ENCODE assay signal across 33 mouse cellular contexts in genomic region chr3:109313501-109313900, GRCm38 (mm10).
"Had no signal": no experiment of that assay in that cellular context is flagged by ENCODE, and none has a peak within 500 bp of the region (broad histone marks: within the 10 kb centered on the region; RNA-seq: fewer than 3 reads in every experiment).

No protein-coding gene starts in this region.

- H3K4me1 ChIP-seq: liver, embryonic 15.5 days; lung, embryonic 15.5 days; midbrain, embryonic 10.5 days; midbrain, embryonic 13.5 days; midbrain, embryonic 15.5 days; neural tube, embryonic 12.5 days had no signal

- H3K4me3 ChIP-seq: limb, embryonic 10.5 days; limb, embryonic 12.5 days; limb, embryonic 13.5 days; limb, embryonic 15.5 days; liver, embryonic 12.5 days; liver, embryonic 13.5 days; liver, embryonic 15.5 days; lung, embryonic 15.5 days; megakaryocyte, embryonic 14.5 days; midbrain, embryonic 10.5 days; midbrain, embryonic 12.5 days; midbrain, embryonic 13.5 days; midbrain, embryonic 15.5 days; myocyte; neural tube, embryonic 12.5 days; neural tube, embryonic 13.5 days had no signal

- H3K9ac ChIP-seq: limb, embryonic 12.5 days; limb, embryonic 13.5 days; limb, embryonic 15.5 days; liver, embryonic 12.5 days; liver, embryonic 13.5 days; liver, embryonic 14.5 days; liver, embryonic 15.5 days; liver, postnatal 0 days; lung, embryonic 14.5 days; lung, embryonic 15.5 days; midbrain, embryonic 12.5 days; midbrain, embryonic 13.5 days; midbrain, embryonic 15.5 days; neural tube, embryonic 12.5 days; neural tube, embryonic 13.5 days had no signal

- H3K27me3 ChIP-seq: limb, embryonic 12.5 days; limb, embryonic 13.5 days; limb, embryonic 15.5 days; liver, embryonic 12.5 days; liver, embryonic 13.5 days; liver, embryonic 15.5 days; lung, embryonic 15.5 days; megakaryocyte, embryonic 14.5 days; midbrain, embryonic 12.5 days; midbrain, embryonic 13.5 days; midbrain, embryonic 15.5 days; neural tube, embryonic 12.5 days; neural tube, embryonic 13.5 days had no signal

- H3K9me3 ChIP-seq: limb, embryonic 10.5 days; limb, embryonic 12.5 days; limb, embryonic 13.5 days; limb, embryonic 15.5 days; liver, embryonic 12.5 days; liver, embryonic 13.5 days; liver, embryonic 15.5 days; lung, embryonic 15.5 days; megakaryocyte, embryonic 14.5 days; midbrain, embryonic 10.5 days; midbrain, embryonic 12.5 days; midbrain, embryonic 13.5 days; midbrain, embryonic 15.5 days; neural tube, embryonic 12.5 days; neural tube, embryonic 13.5 days had no signal

- H3K36me3 ChIP-seq: limb, embryonic 10.5 days; limb, embryonic 12.5 days; limb, embryonic 13.5 days; limb, embryonic 15.5 days; liver, embryonic 12.5 days; liver, embryonic 13.5 days; liver, embryonic 15.5 days; lung, embryonic 15.5 days; midbrain, embryonic 10.5 days; midbrain, embryonic 12.5 days; midbrain, embryonic 13.5 days; midbrain, embryonic 15.5 days; neural tube, embryonic 12.5 days; neural tube, embryonic 13.5 days had no signal

- H3K4me2 ChIP-seq: limb, embryonic 12.5 days; limb, embryonic 13.5 days; limb, embryonic 15.5 days; liver, embryonic 11.5 days; liver, embryonic 12.5 days; liver, embryonic 13.5 days; liver, embryonic 15.5 days; lung, embryonic 14.5 days; lung, embryonic 15.5 days; midbrain, embryonic 11.5 days; midbrain, embryonic 12.5 days; midbrain, embryonic 13.5 days; midbrain, embryonic 15.5 days; neural tube, embryonic 12.5 days; neural tube, embryonic 13.5 days had no signal

- ATAC-seq: liver, embryonic 12.5 days; liver, postnatal 0 days; lung, postnatal 0 days; midbrain, embryonic 13.5 days; midbrain, embryonic 15.5 days; midbrain, embryonic 16.5 days had no signal

- DNase-seq: left cerebral cortex, postnatal 4 days; liver; liver, embryonic 13.5 days; liver, postnatal 0 days; lung, adult 18-20 months; lung, adult 2 months; lung, embryonic 14.5 days; lung, postnatal 10 days; lung, postnatal 14 days; lung, postnatal 36 days; lung, postnatal 4 days; midbrain, embryonic 14.5 days had no signal

- H3K27ac ChIP-seq: limb, embryonic 10.5 days; limb, embryonic 12.5 days; limb, embryonic 13.5 days; limb, embryonic 15.5 days; liver, embryonic 12.5 days; liver, embryonic 13.5 days; liver, embryonic 14.5 days; liver, embryonic 15.5 days; lung, embryonic 15.5 days; macrophage; midbrain, embryonic 10.5 days; midbrain, embryonic 12.5 days; midbrain, embryonic 13.5 days; midbrain, embryonic 15.5 days; neural tube, embryonic 12.5 days; neural tube, embryonic 13.5 days had no signal
